Mouse (Mus musculus) gastrocnemius, adult 18-20 months (tissue): ENCODE data around the gene Ccdc88c. TPM values are rescaled to one million over a fixed set of nuclear protein-coding genes. Genes with fewer than 3 reads are reported as not detected.

ENCODE experiments used
- DNase-seq: peaks from one replicate; pipeline ENCODE4 v3.0.0; 2021; ENCODE audit warnings: low spot score
- total RNA-seq, 2 experiments: library from RNA; stranded (reverse); gene quantifications; 2 replicates each; pipeline ENCODE4 v1.2.3; 2021

Ccdc88c gene
- total RNA-seq, 2 experiments from 2014 or later: 30.1 to 34.5 TPM

DNA sequence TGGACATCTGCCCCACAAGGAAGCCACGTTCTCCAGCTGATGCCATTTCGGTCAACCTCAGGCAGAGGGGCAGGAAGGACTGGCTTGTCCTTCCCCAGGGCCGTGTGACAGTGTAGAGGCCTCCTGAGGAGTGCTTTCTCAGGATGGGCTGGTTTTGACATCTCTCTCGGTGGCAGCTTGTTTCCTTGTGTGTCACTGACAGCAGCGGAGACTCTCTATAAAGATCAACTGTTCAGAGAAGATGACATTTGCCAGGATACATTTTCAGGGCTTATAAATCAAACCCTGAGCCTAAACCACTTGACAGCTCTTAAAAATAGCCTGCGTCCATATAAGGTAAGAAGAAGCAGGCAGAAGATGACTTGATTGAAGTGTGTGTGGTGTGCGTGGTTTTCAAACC lies 59.0 kb downstream of the Ccdc88c start:
- DNase-seq: peak; percentile 55

DNA sequence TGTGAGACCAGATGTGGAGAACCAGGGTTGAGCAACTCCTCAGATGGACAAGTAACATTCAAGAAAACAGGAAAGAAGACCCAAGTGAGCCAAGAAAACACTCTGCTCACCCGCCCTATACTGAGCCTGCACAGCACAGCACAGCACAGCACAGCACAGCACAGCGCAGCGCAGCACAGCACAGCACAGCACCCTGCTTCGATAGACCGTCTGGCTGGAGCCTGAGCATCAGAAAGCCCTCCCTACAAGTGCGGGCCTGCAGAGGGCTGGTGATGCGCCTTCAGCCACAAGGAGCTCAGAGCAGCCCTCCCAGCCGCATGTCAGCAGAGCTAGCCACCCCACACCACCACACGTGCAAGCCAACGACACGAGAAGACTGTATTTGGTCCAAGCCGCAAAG lies 61.5 kb downstream of the Ccdc88c start:
- DNase-seq: no peak

DNA sequence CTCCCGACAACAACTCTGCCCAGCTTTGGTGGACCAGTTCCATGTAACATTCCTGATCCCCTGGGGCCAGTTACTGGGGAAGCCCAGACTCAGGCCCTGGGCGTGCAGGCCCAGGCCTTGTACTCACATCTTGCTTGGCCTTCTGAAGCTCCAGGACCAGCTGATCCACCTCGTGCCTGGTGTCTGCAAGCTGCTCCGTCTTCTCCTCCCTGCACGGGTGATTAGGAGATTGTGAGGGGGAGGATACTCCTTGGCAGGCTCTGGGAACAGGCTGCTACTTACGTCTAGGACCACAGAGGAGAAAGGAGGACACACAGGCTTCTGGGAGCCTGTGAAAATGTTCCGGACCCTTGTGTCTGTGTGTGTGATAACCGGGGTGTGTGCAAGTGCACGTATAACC lies 62.6 kb downstream of the Ccdc88c start:
- no peak for DNase-seq

DNA sequence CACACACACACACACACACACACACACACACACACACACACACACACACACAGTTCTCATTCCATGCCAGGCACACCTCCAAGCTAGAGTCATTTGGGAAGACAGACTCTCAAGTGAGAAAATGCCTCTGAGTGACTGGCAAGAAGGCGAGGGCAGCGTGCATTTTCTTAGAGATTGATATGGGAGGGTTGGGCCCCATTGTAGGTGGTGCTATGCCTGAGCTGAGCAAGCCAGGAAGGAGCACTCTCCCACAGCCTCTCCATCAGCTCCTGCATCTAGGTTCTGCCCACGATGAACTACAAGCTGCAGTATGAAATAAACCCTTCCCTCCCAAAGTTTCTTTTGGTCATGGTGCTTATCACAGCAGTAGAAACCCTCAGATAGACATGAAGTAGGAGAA lies 63.6 kb downstream of the Ccdc88c start:
- no peak for DNase-seq

DNA sequence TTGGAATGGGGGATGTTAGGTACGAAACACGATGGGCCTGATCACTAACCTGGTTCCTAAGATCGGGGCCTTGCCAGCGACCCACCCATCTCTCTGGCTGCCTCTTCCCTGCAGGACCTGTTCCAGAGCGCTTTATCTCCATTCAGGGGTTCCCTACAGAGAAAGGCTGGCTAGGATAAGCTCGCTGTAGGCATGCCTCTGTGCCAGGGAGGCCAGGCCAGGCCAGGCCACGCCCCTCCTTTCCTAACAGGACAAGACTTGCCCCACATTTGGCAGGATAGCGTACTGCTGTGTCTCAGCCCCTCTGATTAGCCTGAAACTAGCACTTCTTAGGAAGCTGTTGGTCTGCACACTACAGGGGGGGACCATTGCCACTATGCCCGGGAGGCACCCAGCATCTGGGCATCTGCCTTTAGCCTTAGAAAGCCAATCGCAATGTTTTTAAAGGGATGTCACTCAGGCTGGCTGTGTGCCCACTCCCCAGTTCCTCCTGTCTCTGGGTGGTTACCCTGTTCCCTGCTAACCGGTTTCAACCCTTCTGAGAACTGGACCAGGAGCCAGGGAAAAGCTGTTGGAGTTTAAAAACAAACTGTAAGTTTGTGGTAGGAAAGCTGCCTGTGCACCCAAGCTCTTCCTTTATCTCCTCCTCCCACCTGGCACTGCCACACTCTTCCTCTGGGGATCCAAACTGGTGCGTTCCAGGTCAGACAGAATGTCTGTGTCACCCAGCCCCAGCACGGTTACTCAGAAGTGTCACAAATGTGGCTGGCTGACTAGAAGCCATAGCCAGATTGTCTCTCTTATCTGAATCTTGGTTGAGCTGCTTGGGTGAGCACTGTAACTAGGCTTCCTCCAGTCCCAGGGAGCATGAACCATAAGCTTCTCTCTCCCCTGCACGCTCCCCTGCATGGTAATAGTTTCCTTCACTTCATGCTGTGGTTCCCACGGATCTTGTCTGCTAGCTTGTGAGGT lies 69.9 kb downstream of the Ccdc88c start:
- DNase-seq: peak; percentile 52

DNA sequence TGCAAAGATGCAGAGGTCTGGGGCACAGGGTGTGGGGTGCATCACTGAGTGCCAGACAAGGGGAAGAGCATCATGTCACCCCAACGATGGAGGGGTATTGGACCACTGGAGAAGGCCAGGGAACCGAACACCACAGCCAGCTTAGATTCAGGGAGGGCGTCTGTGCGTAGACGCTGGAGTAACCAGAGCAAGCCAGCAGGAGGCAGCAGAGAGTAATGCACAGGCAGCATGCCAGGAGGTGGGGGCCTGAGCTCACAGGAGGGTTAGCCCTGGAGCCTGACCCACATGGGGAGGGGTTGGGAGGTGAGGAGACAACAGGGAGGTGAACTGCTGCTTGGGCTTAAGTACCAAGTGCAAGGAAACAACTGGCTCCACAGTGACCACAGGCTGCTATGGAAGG lies 70.8 kb downstream of the Ccdc88c start:
- DNase-seq: peak; percentile 80

DNA sequence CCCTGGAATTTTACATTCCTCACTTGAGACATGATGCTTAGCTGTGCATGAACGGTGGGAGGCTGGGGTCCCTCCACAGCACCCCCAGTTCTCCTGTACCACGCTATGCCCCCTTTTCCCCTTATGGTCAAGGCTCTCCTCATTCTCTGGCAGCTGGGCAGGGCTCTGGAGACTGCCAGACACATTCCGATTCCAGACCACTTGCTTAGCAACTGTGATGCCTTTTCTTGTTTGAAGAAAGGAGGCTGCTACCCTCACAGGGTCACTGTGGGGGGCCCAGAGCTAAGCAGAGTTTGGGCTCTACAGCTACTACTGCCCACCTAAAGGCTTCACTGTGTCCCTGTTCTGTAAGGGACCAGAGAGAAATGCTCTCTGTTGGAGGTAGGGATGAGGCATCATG lies 71.6 kb downstream of the Ccdc88c start:
- DNase-seq: no peak

DNA sequence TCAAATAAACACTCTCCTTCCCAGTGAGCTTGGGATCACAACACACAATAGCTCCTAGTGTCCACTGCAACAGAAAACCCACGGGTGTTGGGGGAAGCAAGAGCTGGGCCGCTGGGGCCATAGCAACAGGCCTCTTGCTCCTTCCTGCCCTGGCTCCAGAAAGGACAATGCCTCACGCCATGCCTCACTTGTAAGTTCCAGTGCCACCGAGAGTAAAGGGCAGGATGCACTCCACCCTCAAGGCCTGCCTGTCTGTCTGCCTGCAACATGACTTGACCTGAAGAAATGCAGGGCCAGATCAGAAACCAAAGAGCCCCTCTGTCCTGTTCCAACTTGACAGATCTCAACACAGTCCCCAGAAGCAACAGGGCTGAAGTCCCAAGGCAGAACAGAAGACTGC lies 72.0 kb downstream of the Ccdc88c start:
- DNase-seq: no peak

DNA sequence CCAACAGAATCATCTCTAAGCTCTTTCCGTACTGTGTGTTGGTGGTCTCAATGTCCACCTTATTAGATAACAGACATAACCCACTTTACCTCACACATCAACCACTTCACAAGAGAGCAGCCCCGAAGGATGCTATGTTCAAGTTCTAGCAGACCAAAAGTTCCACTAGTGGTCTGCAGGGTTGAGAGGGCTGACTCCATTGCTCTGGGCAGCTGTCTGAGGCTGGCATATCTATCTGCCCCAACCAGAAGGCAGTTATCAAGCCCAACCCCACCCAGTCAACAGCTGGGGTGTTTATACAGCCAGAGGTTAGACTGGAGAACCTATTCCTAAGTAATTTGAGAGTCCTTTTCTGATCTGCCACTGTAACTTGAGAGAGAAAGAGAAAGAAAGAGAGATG lies 72.8 kb downstream of the Ccdc88c start:
- DNase-seq: no peak

DNA sequence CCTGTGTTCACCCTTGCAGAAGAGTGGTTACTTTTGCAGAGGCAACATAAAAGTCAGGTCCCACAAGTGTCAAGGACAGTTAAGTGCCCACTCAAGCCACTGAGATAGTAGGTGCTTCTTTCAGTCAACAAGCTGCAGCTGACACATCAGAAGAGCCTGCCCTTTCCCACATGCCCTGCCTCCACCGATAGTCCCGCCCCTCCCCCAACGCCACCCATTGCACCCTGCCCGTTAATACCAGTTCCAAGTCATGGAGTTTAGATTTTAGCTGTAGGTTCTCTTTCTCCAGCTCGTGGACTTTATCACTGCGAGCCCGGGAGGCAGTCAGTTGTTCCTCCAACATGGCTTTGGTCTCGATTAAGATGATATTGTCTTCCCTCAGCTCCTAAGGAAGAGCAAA lies 74.9 kb downstream of the Ccdc88c start:
- no peak for DNase-seq

DNA sequence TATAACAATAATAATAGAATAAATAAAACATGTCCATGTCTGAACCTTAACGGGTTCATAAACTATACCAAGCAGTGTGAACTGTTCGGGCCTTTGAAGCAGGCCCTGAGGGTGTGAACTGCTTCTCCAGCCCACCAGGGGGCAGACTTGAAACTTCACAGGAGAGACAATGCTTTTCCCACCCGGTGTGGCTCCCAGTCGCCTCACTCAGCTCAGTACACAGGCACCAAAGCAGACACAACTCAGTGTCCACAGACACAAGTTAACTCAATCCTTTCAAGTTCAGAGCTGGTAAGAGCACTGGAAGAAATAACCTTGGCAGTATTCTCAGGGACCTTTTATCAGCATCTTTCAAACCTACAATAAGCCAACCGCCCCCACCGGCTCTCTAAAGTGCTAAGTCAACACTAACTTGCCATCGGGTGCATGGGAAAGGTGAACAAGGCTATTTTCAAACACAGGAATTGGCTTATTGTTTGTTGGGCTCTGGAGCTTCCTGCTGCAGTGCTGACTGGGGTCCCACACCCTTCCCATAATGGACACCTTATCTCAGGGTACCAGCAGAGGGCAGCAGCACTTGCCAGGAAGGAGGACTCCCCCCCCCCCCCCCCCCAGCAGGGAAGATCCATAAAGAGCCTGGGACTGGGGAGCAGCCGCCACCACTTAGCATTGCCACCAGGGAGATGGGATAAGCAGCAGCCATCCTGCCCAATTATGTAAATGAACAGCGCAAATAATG lies 76.5 kb downstream of the Ccdc88c start:
- peak; percentile 79 for DNase-seq

DNA sequence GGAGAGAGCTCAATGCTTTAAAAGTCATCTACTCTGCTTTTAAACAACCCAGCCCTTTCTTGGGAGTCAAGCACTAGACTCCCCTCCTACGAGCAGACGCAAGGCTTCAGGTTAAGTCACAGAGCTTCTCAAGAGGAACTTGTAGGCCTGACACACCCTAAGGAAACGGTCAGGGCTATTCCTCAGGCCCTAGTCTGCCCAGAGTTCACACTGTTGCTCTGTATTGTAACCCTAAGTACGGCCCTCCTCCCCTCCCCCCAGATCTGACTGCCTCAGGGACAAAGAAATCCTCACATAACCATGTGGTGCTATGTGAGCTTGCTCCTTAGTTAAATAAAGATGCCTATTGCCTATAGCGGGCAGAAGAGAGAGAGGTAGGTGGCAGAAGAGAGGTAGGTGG lies 79.7 kb downstream of the Ccdc88c start:
- no peak for DNase-seq

DNA sequence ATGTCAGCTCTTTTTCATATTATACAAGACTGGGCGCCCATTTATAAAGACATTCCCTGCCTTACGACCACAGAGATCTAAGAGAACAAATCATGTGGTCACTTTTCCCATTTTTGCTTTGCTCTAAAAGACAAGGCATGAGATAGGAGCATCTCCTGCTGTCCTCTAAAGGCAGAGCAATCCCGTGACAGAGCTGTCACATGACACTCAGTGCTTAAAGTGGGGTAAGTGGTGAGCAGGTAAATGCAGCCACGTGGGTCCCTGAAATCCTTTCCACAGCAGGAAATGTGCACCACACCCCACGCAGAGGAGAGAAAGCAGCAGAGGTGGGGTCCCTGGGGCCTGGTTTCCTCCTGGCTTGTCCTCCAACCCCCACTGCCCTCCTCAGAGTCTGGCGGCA lies 80.8 kb downstream of the Ccdc88c start:
- DNase-seq: no peak

DNA sequence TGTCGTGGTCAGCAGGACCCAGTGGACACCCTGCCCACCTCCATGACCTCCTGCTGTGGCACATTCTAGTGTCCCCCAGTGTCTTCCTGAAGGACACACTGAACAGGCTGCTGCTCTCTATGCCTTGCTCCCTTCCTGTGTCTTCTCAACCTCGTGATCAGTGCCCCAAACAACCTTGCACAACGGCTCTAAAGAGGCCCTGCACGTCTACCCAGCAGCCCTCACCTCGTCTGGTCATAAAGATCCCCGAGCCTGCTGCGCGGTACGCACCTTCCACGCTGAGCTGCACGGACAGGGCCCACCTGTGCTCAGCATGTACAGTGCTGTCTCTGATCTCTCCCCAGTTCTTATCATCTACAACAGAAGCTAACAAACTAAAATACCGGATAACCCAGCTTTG lies 82.9 kb downstream of the Ccdc88c start:
- no peak for DNase-seq

DNA sequence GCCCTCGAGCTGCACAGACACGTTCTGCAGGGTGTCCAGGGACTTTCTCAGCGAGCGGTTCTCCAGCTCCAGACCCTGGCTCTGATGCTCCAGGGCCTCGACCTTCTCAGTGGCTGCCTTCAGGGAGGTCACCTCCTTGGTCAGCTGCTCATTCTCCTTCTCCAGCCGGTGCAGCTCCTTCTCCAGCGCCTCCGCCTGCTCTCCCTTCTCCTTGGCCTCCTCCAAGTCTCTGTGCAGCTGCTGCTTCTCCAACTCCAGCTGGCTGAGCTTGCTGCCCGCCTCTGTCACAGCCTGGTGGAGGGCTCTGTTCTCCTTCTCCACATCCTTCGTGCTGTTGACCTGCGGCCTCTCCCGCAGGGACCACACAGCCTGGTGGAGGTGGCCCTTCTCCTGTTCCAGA lies 83.4 kb downstream of the Ccdc88c start:
- no peak for DNase-seq

DNA sequence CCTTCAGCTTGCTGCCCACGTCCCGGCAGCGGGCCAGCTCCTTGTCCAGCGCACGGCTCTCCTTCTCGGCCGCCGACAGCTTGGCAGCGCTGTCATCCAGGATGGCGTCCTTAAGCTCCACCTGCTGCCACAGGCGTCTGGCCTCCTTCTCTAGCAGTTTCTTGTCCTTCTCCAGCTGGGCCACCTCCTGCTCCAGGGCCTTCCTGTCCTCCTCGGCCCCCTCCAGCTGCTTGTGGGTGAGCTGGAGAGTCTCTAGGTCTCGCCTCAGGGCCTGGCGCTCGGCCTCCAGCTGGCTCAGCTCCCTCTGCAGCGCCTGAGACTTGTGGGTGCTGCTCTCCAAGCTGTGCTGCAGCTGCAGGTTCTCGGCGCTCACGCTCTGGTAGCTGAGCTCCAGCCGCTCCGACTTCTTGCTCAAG lies 83.9 kb downstream of the Ccdc88c start:
- DNase-seq: peak; percentile 28

DNA sequence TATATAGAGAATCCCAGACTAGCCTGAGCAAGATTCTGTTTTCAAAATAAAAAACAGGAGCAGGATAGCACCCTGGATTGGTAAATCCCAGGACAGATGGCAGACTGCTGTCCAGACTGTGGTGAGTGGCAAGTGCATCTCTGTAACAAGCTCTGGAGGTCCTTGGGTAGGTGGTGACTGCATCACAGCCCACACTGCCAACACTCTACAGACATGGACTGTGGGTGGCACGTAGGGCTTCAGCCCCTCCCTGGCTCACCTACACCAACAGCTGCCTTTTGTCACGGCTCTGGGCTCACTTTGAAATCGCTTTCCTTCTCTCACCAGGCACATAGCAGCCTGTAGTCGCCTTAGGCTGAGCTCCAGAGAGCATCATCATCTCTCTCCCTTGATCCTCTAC lies 85.7 kb downstream of the Ccdc88c start:
- no peak for DNase-seq

DNA sequence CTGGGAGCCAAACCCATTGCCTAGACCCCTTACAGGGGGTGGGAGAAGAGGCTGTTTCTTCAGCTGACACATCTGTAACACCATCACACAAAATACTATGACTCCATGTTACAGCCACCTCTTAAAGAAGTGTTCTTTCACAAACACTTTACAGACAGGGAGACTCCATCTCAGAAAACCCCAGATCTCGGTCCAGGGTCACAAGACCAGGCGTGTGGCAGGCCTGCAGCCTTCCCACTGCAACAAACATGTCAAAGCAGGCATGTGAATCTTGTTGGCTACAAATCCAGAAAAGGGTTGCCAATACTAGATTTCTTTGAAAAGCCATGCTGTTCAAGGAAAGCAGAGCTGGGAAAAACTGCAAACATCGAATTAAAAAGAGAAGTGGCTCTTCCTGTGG lies 87.5 kb downstream of the Ccdc88c start:
- DNase-seq: no peak

DNA sequence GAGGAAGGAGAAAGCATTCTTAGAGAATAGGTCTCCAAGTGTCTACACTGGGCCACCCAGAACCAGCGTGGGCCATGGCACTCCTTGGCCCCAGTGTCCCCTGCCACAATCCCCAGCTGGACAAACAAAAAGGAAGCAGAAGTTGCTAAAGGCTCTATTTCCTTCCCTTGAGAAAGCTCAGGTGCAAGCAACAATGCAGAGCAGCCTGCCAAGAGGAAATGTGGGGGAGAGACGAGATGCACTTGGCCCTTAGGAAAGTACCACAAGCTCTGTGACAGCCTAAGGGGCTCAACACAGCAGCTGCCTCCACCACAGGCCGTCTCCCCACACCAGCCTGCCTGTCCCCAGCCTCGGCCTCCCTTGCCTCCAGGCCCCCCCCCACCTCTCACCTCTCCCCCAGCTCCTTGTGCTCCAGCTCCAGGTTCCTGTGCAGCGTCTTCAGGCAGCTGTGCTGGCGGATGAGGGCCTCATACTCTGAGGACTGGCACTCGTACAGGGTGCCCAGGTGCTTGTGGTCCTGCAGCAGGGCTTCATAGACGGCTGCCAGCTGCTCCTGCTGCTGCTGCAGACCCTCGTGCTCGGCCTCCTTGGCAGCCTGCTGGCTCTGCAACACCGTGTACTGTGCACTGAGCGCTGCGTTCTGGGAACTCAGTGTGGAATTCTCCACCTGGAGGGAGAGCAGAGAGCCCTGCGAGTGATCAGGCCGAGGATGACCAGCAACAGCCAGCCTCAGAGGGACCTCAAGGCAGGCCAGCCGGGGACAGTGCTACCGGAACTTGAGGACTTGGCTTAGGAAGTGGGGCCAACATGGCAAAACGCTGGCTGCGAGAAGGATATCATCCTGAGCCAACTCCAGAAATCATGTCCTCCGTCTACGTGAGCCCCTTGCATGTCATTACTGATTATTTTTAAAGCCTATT lies 91.2 kb downstream of the Ccdc88c start:
- DNase-seq: no peak

DNA sequence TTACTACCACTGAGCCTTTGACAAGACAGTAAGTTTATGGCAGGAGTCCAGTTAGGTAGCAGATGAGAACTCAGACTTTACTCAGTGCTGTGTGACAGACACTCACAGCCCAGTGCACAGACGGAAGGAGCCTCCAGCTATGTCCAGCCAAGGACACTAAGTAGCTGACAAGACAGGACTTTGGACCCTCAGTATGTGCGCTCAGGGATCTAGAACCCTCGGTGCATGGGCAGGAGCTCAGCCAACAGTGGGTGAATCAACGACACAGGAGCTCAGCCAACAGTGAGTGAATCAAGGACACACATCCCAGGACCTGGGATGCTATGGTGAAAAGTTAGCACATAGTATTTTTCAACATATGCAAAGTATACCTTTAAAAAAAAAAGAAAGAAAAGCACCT lies 92.1 kb downstream of the Ccdc88c start:
- DNase-seq: no peak

DNA sequence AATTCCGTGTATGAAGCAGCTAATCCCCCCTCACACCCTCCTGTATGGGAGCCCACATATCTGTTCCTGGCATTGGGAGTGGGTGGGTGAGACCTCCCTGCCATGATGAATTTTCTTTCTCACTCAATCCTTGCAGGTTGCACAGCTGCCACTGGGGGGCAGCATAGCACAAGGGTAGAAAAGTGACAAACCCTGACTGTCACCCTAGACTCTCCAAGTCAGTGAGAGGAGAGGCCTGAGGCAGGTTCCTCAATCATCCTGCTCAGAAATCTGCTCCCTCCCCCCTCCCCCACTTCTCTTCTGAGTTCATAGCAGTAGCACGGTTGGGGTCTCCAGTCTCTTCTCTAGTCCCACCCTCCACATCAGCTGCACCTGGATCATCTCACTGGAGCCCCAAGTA lies 92.7 kb downstream of the Ccdc88c start:
- peak; percentile 79 for DNase-seq

DNA sequence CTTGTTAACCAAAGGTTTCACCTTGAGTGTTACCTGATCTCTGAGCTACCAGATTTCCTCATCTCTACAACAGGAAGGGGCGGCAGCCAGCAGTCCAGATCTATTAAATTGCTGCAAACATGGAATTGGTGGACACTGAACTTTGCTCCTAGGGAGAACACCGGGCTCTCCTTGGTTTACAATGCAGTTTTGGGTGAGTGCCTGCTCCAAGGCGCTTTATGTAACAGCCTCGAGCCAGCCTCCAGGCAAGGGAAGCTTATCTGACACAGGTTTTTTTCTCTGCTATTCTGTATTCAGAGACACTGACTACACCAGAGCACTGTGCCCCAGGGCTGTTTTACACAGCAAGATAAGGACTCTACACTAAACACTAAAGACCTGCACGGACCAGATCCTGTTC lies 94.1 kb downstream of the Ccdc88c start:
- DNase-seq: no peak
